Mouse (Mus musculus) frontal cortex, postnatal 14 days (tissue): ENCODE results near the gene Pafah1b2.

Experiments
- DNase-seq, 2 experiments: peaks; one replicate each; pipeline ENCODE4 v3.0.0; 2022; ENCODE audit warnings: low spot score in 2 of 2

Gene Pafah1b2

DNA sequence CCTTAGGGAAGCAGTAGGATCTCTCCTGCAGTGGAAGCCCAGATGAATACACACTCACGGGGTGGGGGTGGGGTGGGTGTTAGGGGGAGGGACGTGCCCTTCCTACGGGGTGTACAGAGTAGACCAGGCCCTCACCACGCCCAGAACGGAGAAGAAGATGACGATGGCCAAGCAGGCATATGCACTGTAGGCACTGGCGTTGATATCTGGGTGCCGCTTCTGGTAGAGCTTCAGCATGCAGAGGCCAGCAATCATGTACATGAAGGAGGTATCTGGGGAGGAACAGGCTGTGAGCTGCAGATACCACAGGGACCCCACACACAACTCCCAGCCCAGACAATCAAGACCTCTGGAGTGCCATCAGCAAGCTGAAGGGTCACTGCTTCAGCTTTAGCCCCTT, 69.6 kb downstream of the Pafah1b2 start:
- DNase-seq = no peak

DNA sequence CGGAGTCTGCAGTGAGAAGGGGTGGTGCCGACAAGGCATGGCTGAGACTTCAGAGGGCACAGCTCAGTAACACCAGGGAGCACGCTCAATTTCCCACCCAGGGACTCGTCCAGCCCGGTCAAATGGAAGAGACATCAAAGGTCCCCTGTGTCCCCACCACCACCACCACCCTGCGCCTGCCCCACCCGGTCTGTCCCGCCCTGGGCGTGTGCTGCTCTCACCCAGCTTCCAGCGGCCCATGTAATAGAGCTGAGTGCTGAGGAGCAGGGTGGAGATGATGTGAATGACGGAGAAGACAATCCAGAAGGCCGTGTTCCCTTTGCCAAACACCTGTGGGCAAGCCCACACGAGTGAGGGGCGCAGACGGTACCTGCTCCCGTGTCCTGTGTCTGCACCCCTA, 70.0 kb downstream of the Pafah1b2 start:
- no peak for DNase-seq

DNA sequence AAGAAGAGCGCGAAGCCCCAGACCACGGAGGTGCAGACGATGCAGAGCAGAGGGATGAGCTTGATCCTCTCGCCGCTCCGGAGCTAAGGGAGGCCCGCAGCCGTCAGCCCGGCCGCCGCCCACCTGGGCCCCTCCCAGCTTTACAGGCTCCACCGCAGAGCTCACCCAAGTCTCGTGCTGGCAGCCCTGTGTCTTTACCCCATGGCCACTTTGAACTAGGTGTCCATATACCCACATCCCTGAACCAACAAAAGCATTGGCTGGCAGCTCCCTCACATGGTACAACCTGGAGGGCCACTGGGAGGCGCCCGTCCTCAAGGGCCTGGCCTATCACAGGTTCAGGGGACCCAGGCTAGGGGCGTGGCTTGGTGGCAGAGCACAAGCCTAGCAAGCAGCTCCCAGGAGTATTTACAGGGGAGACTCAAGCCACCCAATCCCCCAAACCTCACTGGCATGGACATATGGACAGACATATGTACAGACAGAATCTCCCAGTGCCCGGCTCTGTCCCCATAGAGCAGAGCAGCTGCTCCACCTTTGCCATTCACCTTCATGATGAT, 71.1 kb downstream of the Pafah1b2 start:
- no peak for DNase-seq

GRCm38 (mm10) chr9:45939794-45940193, 72.7 kb downstream of the Pafah1b2 start:
- DNase-seq = no peak

DNA sequence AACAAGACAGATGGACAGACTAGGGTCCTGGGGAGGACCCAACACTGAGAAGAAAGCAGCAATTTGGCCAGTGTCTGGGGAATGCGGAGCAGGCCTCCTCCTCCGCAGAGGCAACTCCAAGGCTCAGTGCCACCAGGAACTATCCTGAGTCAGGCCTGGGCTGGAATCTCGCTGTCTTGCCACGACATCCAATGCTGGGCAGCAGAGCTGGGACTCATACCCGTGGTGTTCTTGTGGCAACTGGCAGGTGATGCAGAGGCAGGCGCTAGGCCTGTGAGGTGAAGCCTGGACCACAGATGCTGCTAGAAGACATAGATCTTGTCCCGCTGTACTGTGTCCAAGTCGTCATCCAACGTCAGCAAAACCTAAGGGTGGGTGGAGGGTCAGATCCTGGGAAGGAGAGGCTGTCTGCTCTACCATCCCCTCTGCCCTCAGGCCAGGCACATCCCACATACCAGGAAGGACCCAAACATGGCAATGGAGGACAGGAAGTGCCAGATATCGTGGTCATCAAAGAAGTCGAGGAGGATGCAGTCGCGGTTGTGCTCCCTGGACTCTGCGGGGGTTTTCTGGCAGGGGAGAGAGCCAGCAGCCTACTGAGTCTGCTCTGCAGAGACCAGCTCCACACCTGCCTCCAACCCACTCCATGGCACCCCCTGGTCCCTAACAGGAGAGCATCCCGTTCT, 73.4 kb downstream of the Pafah1b2 start:
- no peak for DNase-seq

DNA sequence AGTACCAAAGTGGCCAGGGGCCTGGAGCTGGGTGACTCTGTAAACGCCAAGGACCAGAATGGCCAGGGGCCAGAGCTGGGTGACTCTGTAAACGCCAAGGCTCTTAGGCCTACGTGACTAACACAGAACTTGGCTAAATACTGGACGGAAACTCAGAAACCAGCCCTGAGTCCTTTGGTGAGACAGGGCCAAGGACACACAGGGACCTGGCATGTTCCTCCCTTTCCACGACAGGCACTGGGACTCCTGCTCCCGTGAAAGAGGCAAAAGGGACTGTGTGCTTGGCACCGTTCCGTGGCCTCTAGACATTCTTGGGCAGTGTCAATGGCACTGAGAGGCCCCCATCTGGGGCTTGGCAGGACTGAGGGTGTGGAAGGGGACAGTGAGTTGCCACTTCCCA, 74.4 kb downstream of the Pafah1b2 start:
- no peak for DNase-seq

- DNase-seq = peak in 1 of 2 experiments; percentile 49
Observed at GRCm38 (mm10) chr9:45936883-45937282, 75.6 kb downstream of the Pafah1b2 start.

DNA sequence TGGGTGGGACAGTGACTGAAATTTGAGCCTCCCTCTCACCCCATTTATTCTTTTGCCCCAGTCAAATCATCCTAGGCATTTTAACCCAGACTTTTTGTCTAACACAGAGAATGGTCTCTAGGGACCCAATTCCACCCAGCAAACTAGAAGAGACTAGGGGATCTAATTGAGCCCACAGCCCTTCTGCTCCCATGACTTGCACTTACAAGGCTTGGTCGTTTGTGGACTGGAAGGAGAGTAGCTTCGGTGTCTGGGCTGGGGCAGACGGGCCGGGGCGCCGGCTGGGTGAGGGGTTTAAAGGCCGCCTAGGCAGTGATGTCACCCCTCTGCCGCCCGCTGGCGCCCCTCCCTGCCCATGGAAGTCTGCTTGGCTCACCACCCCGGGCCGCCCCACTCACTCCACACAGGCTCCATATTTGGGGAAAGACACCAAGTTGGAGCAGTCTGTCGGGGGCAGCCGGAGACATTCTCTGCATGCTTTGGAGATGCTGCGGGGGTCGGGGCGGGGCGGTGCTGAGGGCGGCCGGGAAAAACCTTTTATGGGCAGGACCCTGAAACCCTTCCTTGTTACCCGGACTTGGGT, 76.8 kb downstream of the Pafah1b2 start, which contains the start of gene Tagln:
Gene Tagln (minus strand): TSS at position 431 of the 583 bp plus-strand sequence.
- no peak for DNase-seq

- DNase-seq = no peak
Observed at GRCm38 (mm10) chr9:45932571-45933415, 79.7 kb downstream of the Pafah1b2 start.

GRCm38 (mm10) chr9:45931958-45932357, 80.5 kb downstream of the Pafah1b2 start:
- DNase-seq = no peak

DNA sequence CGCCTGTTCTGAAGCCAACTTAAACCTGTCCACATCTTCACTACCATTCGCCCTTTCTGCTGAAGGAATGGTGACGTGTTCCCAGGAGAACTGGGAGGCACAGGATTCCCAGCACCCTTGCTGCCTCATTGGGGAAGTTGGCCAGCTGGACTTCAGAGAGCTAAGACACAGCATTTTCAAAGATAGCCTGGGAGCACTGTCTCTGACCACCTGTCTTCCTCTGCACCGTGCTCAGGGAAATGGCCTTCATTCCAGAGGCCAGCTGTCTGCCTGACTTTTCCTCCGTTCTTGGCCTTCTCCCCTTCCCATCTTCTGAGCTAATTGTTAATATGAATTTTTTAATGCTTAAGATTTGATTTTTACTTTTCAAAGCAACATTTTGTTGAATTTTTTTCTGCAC, 83.2 kb downstream of the Pafah1b2 start:
- no peak for DNase-seq

GRCm38 (mm10) chr9:45919895-45920294, 92.6 kb downstream of the Pafah1b2 start:
- DNase-seq = no peak

DNA sequence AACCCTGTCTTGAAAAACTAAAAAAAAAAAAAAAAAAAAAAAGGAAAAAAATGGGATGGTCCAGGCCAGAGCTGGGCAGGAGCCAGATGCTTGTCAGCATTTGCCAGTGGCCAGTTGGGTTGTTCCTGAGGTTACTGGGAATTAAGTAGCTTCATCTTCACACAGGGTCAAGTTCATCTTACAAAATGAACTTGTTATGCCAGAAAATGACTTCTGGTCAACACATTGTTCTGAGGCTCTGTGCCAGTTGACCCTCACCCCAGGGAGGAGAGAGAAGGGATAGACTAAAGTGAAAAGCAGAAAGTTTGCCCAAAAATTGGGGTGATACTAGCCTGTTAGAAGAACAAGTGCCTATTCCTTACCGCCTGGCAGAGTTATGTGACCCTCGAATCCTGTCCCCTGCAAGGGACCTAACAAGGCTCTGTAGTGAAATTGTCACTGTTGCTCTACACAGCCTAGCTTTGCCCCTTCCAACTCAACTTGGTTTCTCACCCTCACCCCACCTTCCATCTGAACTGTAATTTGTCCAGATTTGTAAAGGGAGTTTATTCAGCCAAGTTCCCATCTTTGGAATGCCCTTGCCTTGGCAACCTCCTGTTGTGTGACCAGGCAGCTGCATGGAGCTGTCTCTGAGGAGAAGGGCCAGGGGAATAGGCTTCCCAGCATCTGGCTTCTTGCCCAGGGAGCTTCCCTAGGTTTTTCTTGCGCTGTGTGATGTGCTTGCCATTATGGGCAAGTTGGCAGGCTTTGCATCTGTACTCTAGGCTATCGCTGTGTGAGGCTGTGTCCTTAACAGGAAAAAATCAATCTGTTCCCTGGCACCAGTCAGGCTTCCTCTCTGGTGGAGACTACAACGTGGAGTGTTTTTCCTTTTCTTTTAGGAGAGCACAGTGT, 95.2 kb downstream of the Pafah1b2 start:
- peak; percentile 49 to 64 for DNase-seq

DNA sequence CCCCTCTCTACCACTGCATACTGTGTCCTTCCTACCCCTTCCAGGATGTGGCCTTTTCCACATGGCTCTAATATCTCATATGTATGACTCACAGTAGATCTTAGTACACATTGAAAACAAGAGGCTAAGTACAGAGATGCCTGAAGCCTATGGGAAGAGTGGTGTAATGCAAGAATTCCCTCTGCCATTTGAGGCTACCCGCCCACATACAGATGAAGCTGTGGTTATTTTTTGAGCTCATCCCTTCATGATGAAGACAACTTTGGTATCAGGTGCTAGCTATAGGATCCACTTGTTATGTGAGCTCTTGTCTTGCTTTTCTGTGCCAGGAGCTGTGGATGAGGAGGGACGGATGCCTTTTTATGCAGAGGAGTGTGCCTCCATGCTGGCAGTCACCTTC, 96.8 kb downstream of the Pafah1b2 start:
- DNase-seq = no peak
